ENCODE assay signal across 32 mouse cellular contexts in the genomic region with DNA sequence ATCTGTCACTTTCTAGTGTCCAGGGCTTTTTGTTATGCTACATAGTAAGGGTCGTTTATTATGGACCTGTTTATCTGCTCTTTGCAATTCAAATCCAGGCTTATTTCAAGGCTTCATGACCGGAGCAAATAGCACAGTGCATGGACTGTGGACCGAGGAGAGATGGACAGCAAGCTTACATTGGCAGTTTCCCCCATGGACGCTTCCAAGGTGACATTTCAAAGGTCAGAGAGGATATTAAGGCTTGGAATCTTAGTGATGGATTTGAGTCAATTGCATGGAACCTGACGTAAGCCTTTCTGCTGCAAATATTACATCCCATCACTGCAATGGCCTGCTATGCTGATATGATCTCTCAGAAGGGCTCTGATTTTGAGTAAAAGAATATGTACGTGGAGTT.
"Had no signal": no experiment of that assay in that cellular context is flagged by ENCODE, and none has a peak within 500 bp of the region (broad histone marks: within the 10 kb centered on the region; RNA-seq: fewer than 3 reads in every experiment).

No protein-coding gene starts in this region.

- DNase-seq: left cerebral cortex, postnatal 4 days; liver, embryonic 13.5 days; liver, postnatal 0 days; lung, adult 18-20 months; lung, adult 2 months; lung, embryonic 14.5 days; lung, postnatal 10 days; lung, postnatal 14 days; lung, postnatal 36 days; lung, postnatal 4 days; midbrain, embryonic 14.5 days had no signal

- H3K36me3 ChIP-seq: limb, embryonic 10.5 days; limb, embryonic 12.5 days; limb, embryonic 13.5 days; limb, embryonic 15.5 days; liver, embryonic 12.5 days; liver, embryonic 13.5 days; liver, embryonic 15.5 days; lung, embryonic 15.5 days; midbrain, embryonic 10.5 days; midbrain, embryonic 12.5 days; midbrain, embryonic 13.5 days; midbrain, embryonic 15.5 days; neural tube, embryonic 12.5 days had no signal

- H3K4me3 ChIP-seq: left cerebral cortex, adult 2 months; limb, embryonic 10.5 days; limb, embryonic 12.5 days; limb, embryonic 13.5 days; limb, embryonic 15.5 days; liver, embryonic 12.5 days; liver, embryonic 13.5 days; liver, embryonic 15.5 days; lung, embryonic 15.5 days; megakaryocyte, embryonic 14.5 days; midbrain, embryonic 10.5 days; midbrain, embryonic 12.5 days; midbrain, embryonic 13.5 days; midbrain, embryonic 15.5 days; myocyte; neural tube, embryonic 12.5 days had no signal

- H3K27me3 ChIP-seq: limb, embryonic 12.5 days; limb, embryonic 13.5 days; limb, embryonic 15.5 days; liver, embryonic 12.5 days; liver, embryonic 13.5 days; liver, embryonic 15.5 days; lung, embryonic 15.5 days; megakaryocyte, embryonic 14.5 days; midbrain, embryonic 12.5 days; midbrain, embryonic 13.5 days; midbrain, embryonic 15.5 days; neural tube, embryonic 12.5 days had no signal

- H3K9me3 ChIP-seq: limb, embryonic 10.5 days; limb, embryonic 12.5 days; limb, embryonic 13.5 days; limb, embryonic 15.5 days; liver, embryonic 12.5 days; liver, embryonic 13.5 days; liver, embryonic 15.5 days; lung, embryonic 15.5 days; megakaryocyte, embryonic 14.5 days; midbrain, embryonic 10.5 days; midbrain, embryonic 12.5 days; midbrain, embryonic 13.5 days; midbrain, embryonic 15.5 days; neural tube, embryonic 12.5 days had no signal

- ATAC-seq: liver, embryonic 12.5 days; liver, postnatal 0 days; lung, postnatal 0 days; midbrain, embryonic 13.5 days; midbrain, embryonic 15.5 days; midbrain, embryonic 16.5 days had no signal

- H3K4me1 ChIP-seq: limb, embryonic 13.5 days; limb, embryonic 15.5 days; liver, embryonic 12.5 days; liver, embryonic 13.5 days; liver, embryonic 15.5 days; megakaryocyte, embryonic 14.5 days; midbrain, embryonic 10.5 days; midbrain, embryonic 15.5 days had no signal

- H3K27ac ChIP-seq: left cerebral cortex, adult 2 months; limb, embryonic 10.5 days; limb, embryonic 12.5 days; limb, embryonic 13.5 days; limb, embryonic 15.5 days; liver, embryonic 12.5 days; liver, embryonic 13.5 days; liver, embryonic 14.5 days; liver, embryonic 15.5 days; lung, embryonic 15.5 days; macrophage; midbrain, embryonic 10.5 days; midbrain, embryonic 12.5 days; midbrain, embryonic 13.5 days; midbrain, embryonic 15.5 days; neural tube, embryonic 12.5 days had no signal

- H3K9ac ChIP-seq: limb, embryonic 12.5 days; limb, embryonic 13.5 days; limb, embryonic 15.5 days; liver, embryonic 12.5 days; liver, embryonic 13.5 days; liver, embryonic 14.5 days; liver, embryonic 15.5 days; liver, postnatal 0 days; lung, embryonic 14.5 days; lung, embryonic 15.5 days; midbrain, embryonic 12.5 days; midbrain, embryonic 13.5 days; midbrain, embryonic 15.5 days; neural tube, embryonic 12.5 days had no signal

- H3K4me2 ChIP-seq: limb, embryonic 12.5 days; limb, embryonic 13.5 days; limb, embryonic 15.5 days; liver, embryonic 11.5 days; liver, embryonic 12.5 days; liver, embryonic 13.5 days; liver, embryonic 15.5 days; lung, embryonic 14.5 days; lung, embryonic 15.5 days; midbrain, embryonic 11.5 days; midbrain, embryonic 12.5 days; midbrain, embryonic 13.5 days; midbrain, embryonic 15.5 days; neural tube, embryonic 12.5 days had no signal
